Mouse (Mus musculus) macrophage (primary cell): ENCODE data around the gene Adgrf4. TPM values are rescaled to one million over a fixed set of nuclear protein-coding genes. Genes with fewer than 3 reads are reported as not detected.

Experiments
- H3K27ac ChIP-seq: fragments of 350-480 bp; formaldehyde crosslinking; 2 replicates; pipeline ENCODE4 v1.9.0; 2021
- H3K36me3 ChIP-seq: fragments of 350-480 bp; formaldehyde crosslinking; 2 replicates; pipeline ENCODE4 v1.9.0; 2021; ENCODE audit errors: inconsistent target
- H3K4me3 ChIP-seq: fragments of 350-480 bp; formaldehyde crosslinking; 2 replicates; pipeline ENCODE4 v1.9.0; 2021; ENCODE audit errors: inconsistent target
- H3K79me2 ChIP-seq: fragments of 350-480 bp; formaldehyde crosslinking; 2 replicates; pipeline ENCODE4 v1.9.0; 2021; ENCODE audit errors: inconsistent target
- WGBS: methylation state at CpG from one replicate; pipeline ENCODE4 v1.1.7; 2026; ENCODE audit warnings: inconsistent platforms; ENCODE audit not compliant: missing documents; 5-methylcytosine and 5-hydroxymethylcytosine counted together
- polyA plus RNA-seq: library from polyadenylated mRNA; stranded (reverse); fragments of 250-400 nt; gene quantifications from 3 replicates; pipeline ENCODE4 v1.2.4, GENCODE M21; 2018; ENCODE audit warnings: inconsistent platforms
- total RNA-seq, 78 experiments: library from RNA; depleted of rRNA; stranded (reverse); fragments of 250-400 nt; gene quantifications; 1 replicate in 9 of 78; 2 replicates in 24 of 78; 3 replicates in 43 of 78; 4 replicates in 2 of 78; pipeline ENCODE4 v1.2.4; 2018; ENCODE audit warnings: inconsistent platforms in 56 of 78

Gene Adgrf4
- under 1 TPM in 5 of 26 experiments, not detected in 21; 0.19 to 0.33 (median 0.25) TPM for total RNA-seq (2018; cell fraction: chromatin; rRNA removed)
- not detected for total RNA-seq (2018; cell fraction: cytosol; rRNA removed)
- total RNA-seq (2018; cell fraction: nucleus; rRNA removed) = under 1 TPM in 1 of 26 experiments, not detected in 25; 0.29 TPM
- not detected in 3 replicates for polyA plus RNA-seq

DNA sequence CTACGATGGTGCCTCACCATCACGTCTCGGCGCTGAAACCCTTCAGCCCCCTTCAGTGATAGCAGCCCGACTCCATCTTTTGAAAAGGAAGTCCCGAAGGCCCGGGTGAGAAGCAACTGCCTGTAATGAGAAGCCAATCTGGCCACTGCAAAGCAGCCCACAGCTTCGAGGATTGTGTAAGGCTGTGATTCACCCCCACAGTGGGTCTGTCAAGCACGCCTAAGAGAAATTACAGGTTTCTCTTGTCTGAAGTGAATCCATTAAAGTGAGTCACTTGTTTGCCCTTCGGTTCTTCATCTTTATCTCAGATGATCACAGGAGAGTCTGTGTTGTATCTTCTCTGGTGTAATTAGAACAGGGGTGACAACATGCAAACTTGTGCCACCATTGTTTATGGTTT, at the start of gene Adgrf4:
Gene Adgrf4, minus strand, starts transcription at position 149 of the 400 bp plus-strand sequence.
- no peak within 1 kb of the TSS for H3K27ac ChIP-seq
- no peaks in the 10 kb centered on the region for H3K36me3 ChIP-seq
- WGBS = 87% methylated on average over 10 of the region's 10 CpGs
- no peaks in the 10 kb centered on the region for H3K79me2 ChIP-seq
- H3K4me3 ChIP-seq = no peak within 1 kb of the TSS

GRCm38 (mm10) chr17:42741801-42742217, 49.7 kb upstream of the Adgrf4 start, which contains the start of gene Adgrf2:
Adgrf2 (minus strand) TSS chr17:42742179.
- no peaks in the 10 kb centered on the region for H3K79me2 ChIP-seq
- WGBS = 53% methylated on average over 7 of the region's 7 CpGs
- H3K4me3 ChIP-seq = no peak within 1 kb of the TSS
- no peaks in the 10 kb centered on the region for H3K36me3 ChIP-seq
- H3K27ac ChIP-seq = no peak within 1 kb of the TSS

DNA sequence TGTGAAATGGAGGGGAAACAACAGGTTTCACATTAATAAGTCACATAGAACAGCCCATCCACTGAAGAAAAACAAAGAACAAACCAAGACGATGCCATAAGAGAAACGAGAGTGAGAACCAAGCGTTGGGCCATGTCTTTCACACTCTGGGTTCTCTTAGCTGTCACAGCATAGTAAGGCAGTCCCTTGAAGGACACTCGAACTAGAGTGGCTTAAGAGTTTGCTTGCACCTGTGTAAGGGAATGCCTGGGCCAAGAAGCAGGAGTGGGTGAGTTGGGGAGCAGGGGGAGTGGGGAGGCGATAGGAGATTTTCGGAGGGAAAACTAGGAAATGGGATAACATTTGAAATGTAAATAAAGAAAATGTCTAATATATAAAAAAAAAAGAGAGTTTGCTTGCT, 46.7 kb upstream of the Adgrf4 start:
- WGBS = 81% methylated on average over 6 of the region's 6 CpGs
- H3K36me3 ChIP-seq = no peaks in the 10 kb centered on the region
- no peaks in the 10 kb centered on the region for H3K79me2 ChIP-seq
- no peak overlapping the region for H3K4me3 ChIP-seq
- H3K27ac ChIP-seq = no peak overlapping the region

- no peak overlapping the region for H3K27ac ChIP-seq
- H3K79me2 ChIP-seq = no peaks in the 10 kb centered on the region
- H3K4me3 ChIP-seq = no peak overlapping the region
- H3K36me3 ChIP-seq = no peaks in the 10 kb centered on the region
- 51% methylated on average over 3 of the region's 3 CpGs for WGBS
These were observed 25.1 kb upstream of the Adgrf4 start for GRCm38 (mm10) chr17:42717161-42717560.

DNA sequence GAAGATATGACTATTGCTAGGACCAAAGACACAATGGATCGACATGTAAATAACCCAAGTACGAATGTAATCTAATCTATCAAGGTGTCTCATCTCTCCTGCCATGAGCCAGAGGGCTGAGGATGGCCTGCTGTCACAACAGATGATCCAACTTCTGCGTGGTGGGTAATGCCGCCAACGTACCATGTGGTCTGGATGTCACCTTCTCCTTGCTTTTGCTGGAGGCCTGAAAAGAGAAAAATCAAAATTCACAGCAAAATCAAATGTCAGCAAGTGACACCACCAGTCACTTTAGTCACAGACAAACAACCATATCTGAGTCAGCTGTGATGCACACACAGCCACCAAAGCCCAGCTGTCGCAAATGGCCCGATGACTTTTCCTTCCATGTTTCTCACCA, 22.9 kb upstream of the Adgrf4 start:
- Histone ChIP-seq H3K4me3 (no peak overlapping the region), H3K27ac (no peak overlapping the region), H3K79me2 (no peaks in the 10 kb centered on the region), H3K36me3 (no peaks in the 10 kb centered on the region)
- 93% methylated on average over 7 of the region's 7 CpGs for WGBS

DNA sequence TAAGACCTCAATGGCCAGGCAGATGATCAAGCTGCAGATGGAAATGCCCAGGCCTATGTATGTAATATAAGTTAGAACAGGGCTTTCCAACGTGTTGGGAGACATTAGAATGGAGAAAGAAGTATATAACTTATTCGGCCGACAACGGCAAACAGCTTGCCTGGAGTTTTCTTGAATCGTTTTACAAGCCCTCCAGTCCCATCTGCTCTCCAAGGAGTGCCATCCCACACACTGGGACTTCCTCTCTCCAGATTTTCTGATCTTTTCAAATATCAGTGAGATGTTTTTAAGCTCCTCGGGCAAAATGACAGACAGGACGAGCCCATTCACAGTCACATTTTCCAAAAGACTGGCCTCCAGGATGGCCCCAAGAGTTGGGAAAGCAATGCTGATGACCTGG, 18.6 kb upstream of the Adgrf4 start:
- WGBS = 96% methylated on average over 7 of the region's 7 CpGs
- Histone ChIP-seq H3K79me2 (no peaks in the 10 kb centered on the region), H3K27ac (no peak overlapping the region), H3K4me3 (no peak overlapping the region), H3K36me3 (no peaks in the 10 kb centered on the region)

- Histone ChIP-seq H3K27ac (no peak overlapping the region), H3K4me3 (no peak overlapping the region), H3K79me2 (no peaks in the 10 kb centered on the region), H3K36me3 (no peaks in the 10 kb centered on the region)
- WGBS = 81% methylated on average over 3 of the region's 4 CpGs
These were observed 13.5 kb upstream of the Adgrf4 start for GRCm38 (mm10) chr17:42705611-42706010.

DNA sequence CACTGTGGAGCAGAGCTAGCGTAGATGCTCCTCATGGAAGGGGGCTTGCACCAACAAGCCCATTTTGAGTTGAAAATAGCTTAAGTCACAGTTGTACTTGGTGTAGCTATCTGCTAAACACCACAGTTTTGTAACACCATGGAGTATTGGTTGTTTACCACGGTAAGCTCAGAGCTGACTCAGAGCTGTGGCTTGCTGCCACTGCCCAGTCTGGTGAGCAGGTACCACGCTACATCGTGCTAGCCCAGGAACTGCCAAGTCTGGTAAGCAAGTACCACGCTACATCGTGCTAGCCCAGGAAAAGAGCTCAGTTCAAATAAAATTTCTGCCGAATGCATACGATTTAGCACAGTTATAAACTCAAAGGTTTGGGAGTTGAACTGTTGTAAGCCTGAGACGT, 10.1 kb upstream of the Adgrf4 start:
- 87% methylated on average over 9 of the region's 9 CpGs for WGBS
- no peak overlapping the region for H3K4me3 ChIP-seq

DNA sequence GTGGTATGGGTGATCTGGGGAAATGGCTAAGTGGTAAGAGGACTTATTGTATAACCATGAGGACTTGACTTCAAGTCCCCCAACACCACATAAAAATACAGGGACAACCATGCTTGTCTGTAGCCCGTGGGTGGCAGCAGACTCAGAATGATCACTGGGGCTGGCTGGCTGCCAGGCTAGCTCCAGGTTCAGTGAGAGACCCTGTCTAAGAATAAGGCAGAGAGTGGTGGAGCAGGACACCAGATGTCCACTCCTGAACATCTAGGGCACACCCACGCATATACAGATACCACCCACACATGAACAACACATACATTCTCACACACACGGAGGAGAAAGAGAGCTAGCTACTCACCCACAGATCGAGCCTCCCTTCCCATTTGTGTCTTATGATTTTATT, 2.6 kb upstream of the Adgrf4 start:
- H3K4me3 ChIP-seq = no peak overlapping the region
- 81% methylated on average over 4 of the region's 4 CpGs for WGBS
- H3K79me2 ChIP-seq = no peaks in the 10 kb centered on the region
- no peaks in the 10 kb centered on the region for H3K36me3 ChIP-seq
- no peak overlapping the region for H3K27ac ChIP-seq

More for the DNA sequence above, 10.1 kb upstream of the Adgrf4 start:
- H3K79me2 ChIP-seq = no peaks in the 10 kb centered on the region
- H3K36me3 ChIP-seq = no peaks in the 10 kb centered on the region
- no peak overlapping the region for H3K27ac ChIP-seq

DNA sequence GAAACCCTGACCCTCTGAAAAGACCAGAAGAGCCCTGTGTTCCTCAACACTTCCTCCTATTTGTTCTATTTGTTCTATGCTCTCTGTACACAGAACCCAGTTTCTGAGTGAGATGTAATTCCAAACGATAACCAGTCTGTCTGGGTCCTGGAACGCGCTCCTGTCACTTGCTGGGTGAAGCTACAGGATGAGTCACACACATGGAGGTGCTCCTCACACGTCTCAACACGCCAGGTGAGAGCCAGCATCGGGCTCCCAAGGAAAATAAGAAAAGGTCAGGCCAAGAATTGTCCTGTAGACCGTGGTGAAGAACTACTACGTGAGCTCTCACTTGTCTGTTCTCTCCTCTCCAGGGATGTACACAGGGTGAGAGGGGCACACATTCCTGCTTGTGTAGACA, 1.6 kb downstream of the Adgrf4 start:
- no peak overlapping the region for H3K27ac ChIP-seq
- no peaks in the 10 kb centered on the region for H3K79me2 ChIP-seq
- no peak overlapping the region for H3K4me3 ChIP-seq
- H3K36me3 ChIP-seq = no peaks in the 10 kb centered on the region
- WGBS = 88% methylated on average over 8 of the region's 8 CpGs

- H3K27ac ChIP-seq = no peak overlapping the region
- H3K4me3 ChIP-seq = no peak overlapping the region
- WGBS = 24% methylated on average over 14 of the region's 14 CpGs
- H3K36me3 ChIP-seq = no peaks in the 10 kb centered on the region
- no peaks in the 10 kb centered on the region for H3K79me2 ChIP-seq
These were observed 33.3 kb downstream of the Adgrf4 start for GRCm38 (mm10) chr17:42658634-42659422.

GRCm38 (mm10) chr17:42643416-42643815, 48.7 kb downstream of the Adgrf4 start:
- Histone ChIP-seq H3K36me3 (no peaks in the 10 kb centered on the region), H3K79me2 (no peaks in the 10 kb centered on the region), H3K27ac (no peak overlapping the region), H3K4me3 (no peak overlapping the region)
- WGBS = 89% methylated on average over 3 of the region's 3 CpGs

DNA sequence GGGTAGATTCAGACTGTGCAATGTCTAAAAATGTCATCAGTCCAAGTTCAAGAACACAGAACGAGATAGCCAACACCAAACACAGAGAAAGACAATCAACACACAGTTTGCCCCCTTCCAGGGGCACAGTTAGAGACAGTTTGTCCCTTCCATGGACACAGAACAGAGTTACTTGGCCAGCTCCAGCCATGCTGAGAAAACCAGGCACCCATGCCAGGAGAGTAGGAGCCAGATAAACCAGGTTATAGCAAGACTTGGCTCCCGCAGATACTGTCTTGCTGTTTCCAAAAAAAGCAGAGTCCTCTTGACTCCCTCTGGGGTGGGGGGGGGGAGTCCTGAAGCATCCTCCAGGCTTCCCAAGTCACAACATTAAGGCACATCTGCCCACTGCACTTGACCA, 61.9 kb downstream of the Adgrf4 start:
- Histone ChIP-seq H3K27ac (no peak overlapping the region), H3K79me2 (no peaks in the 10 kb centered on the region), H3K36me3 (no peaks in the 10 kb centered on the region), H3K4me3 (no peak overlapping the region)
- WGBS = 80% methylated on average over 2 of the region's 2 CpGs

- H3K36me3 ChIP-seq = no peaks in the 10 kb centered on the region
- no peak overlapping the region for H3K4me3 ChIP-seq
- WGBS = 32% methylated on average over 6 of the region's 6 CpGs
- H3K27ac ChIP-seq = no peak overlapping the region
- H3K79me2 ChIP-seq = no peaks in the 10 kb centered on the region
These were observed 78.9 kb downstream of the Adgrf4 start for GRCm38 (mm10) chr17:42613043-42613737.

DNA sequence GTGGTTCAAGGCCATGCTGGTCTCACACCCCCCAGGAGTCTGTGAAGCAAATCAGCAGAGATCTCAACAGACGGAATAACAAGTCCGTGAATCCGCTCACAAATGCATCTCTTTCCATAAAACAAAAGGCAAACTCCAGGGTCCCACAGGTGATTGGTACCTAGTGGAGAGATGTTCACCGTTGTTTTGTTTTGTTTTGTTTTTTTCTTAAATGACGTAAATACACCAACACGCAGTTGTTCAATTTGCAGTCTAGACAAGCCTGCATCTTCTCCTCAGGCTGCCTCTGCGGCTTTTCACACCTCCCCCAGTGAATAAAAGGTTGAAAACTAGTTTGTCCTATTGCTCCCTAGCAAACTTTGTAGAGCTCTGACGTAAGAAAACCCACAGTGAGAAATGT, 80.8 kb downstream of the Adgrf4 start, which contains the start of gene Opn5:
Gene Opn5, minus strand, starts transcription at position 101 of the 400 bp plus-strand sequence.
- Histone ChIP-seq H3K4me3 (no peak within 1 kb of the TSS), H3K79me2 (no peaks in the 10 kb centered on the region), H3K36me3 (no peaks in the 10 kb centered on the region), H3K27ac (no peak within 1 kb of the TSS)
- WGBS = 83% methylated on average over 8 of the region's 8 CpGs
